In genomic region chr12:39977996-39978590, GRCm38 (mm10) we compare ENCODE assay signal across 16 mouse cellular contexts. TPM values are rescaled to one million over a fixed set of nuclear protein-coding genes. Genes with fewer than 3 reads are reported as not detected.
DNase-seq lines count a peak whose midpoint lies in the region; ATAC-seq and TF ChIP-seq lines count a peak whose summit lies in the region.
"Had no signal": no experiment of that assay in that cellular context is flagged by ENCODE, and none has a peak within 500 bp of the region (broad histone marks: within the 10 kb centered on the region; RNA-seq: fewer than 3 reads in every experiment).

No protein-coding gene starts in this region.

- 0 out of 2 replicates have a peak, but pooled peaks have one; percentile 36 for ATAC-seq in intestine, embryonic 16.5 days
- ATAC-seq in intestine, postnatal 0 days = no peak
- ATAC-seq in liver, embryonic 13.5 days (ENCODE audit: low read depth) = peak; percentile 39; the same call in 1 of the 2 replicates
- no peak for ATAC-seq in kidney, embryonic 14.5 days (ENCODE audit: low FRiP score, low TSS enrichment)
- ATAC-seq: forebrain, postnatal 0 days had no signal

- H3K36me3 ChIP-seq in intestine, embryonic 16.5 days (ENCODE audit: control insufficient read depth, insufficient read depth, low read length) = no peaks in the 10 kb centered on the region
- H3K36me3 ChIP-seq in intestine, postnatal 0 days (ENCODE audit: control insufficient read depth, insufficient read depth) = no peaks in the 10 kb centered on the region
- H3K36me3 ChIP-seq in liver, embryonic 13.5 days = no peaks in the 10 kb centered on the region
- no peaks in the 10 kb centered on the region for H3K36me3 ChIP-seq in kidney, embryonic 14.5 days (ENCODE audit: control insufficient read depth, insufficient read depth, low read length)
- H3K36me3 ChIP-seq: embryonic facial prominence, embryonic 12.5 days; heart, embryonic 12.5 days; hindbrain, embryonic 13.5 days; limb, embryonic 13.5 days had no signal

- H3K9ac ChIP-seq in intestine, embryonic 16.5 days (ENCODE audit: low read depth, low read length) = no peak overlapping the region
- H3K9ac ChIP-seq in intestine, postnatal 0 days (ENCODE audit: low read depth, low read length) = no peak overlapping the region
- H3K9ac ChIP-seq in liver, embryonic 13.5 days = no peak overlapping the region
- no peak overlapping the region for H3K9ac ChIP-seq in kidney, embryonic 14.5 days (ENCODE audit: low read depth, low read length)
- H3K9ac ChIP-seq: embryonic facial prominence, embryonic 12.5 days; forebrain, postnatal 0 days; heart, embryonic 12.5 days; hindbrain, embryonic 13.5 days; limb, embryonic 13.5 days had no signal

- H3K4me1 ChIP-seq in intestine, embryonic 16.5 days (ENCODE audit: control insufficient read depth, insufficient read depth, low read length) = peaks cover 11% of the 10 kb centered on the region
- no peaks in the 10 kb centered on the region for H3K4me1 ChIP-seq in intestine, postnatal 0 days (replicated peaks; ENCODE audit: control insufficient read depth, insufficient read depth, low read length)
- H3K4me1 ChIP-seq in liver, embryonic 13.5 days (replicated peaks) = no peaks in the 10 kb centered on the region
- 0 out of 2 replicates have a peak, but pooled peaks cover 6% of the 10 kb centered on the region for H3K4me1 ChIP-seq in kidney, embryonic 14.5 days (ENCODE audit: control insufficient read depth, insufficient read depth, low read length)

- H3K4me2 ChIP-seq in intestine, embryonic 16.5 days (ENCODE audit: low read depth, low read length) = no peak overlapping the region
- no peak overlapping the region for H3K4me2 ChIP-seq in intestine, postnatal 0 days (replicated peaks; ENCODE audit: low read depth)
- H3K4me2 ChIP-seq in liver, embryonic 13.5 days = no peak overlapping the region
- no peak overlapping the region for H3K4me2 ChIP-seq in kidney, embryonic 14.5 days (replicated peaks; ENCODE audit: low read depth, low read length)
- H3K4me2 ChIP-seq: embryonic facial prominence, embryonic 12.5 days; heart, embryonic 12.5 days; hindbrain, embryonic 13.5 days; limb, embryonic 13.5 days had no signal

- no peak for TF ChIP-seq CTCF in intestine, postnatal 0 days (IDR thresholded peaks at IDR 0.05; ENCODE audit: low read depth)

- no peak overlapping the region for H3K27ac ChIP-seq in intestine, embryonic 16.5 days (ENCODE audit: low read length)
- H3K27ac ChIP-seq in intestine, postnatal 0 days (ENCODE audit: low read depth, low read length) = no peak overlapping the region
- no peak overlapping the region for H3K27ac ChIP-seq in liver, embryonic 13.5 days
- H3K27ac ChIP-seq in kidney, embryonic 14.5 days (ENCODE audit: low read depth, low read length) = no peak overlapping the region
- H3K27ac ChIP-seq: embryonic facial prominence, embryonic 12.5 days; hindbrain, embryonic 13.5 days; limb, embryonic 13.5 days had no signal

- no peaks in the 10 kb centered on the region for H3K9me3 ChIP-seq in intestine, embryonic 16.5 days (ENCODE audit: control insufficient read depth, low read length)
- no peaks in the 10 kb centered on the region for H3K9me3 ChIP-seq in intestine, postnatal 0 days (ENCODE audit: control insufficient read depth)
- no peaks in the 10 kb centered on the region for H3K9me3 ChIP-seq in liver, embryonic 13.5 days (replicated peaks)
- no peaks in the 10 kb centered on the region for H3K9me3 ChIP-seq in kidney, embryonic 14.5 days (ENCODE audit: control insufficient read depth, low read length)
- H3K9me3 ChIP-seq: embryonic facial prominence, embryonic 12.5 days; heart, embryonic 12.5 days; hindbrain, embryonic 13.5 days; limb, embryonic 13.5 days had no signal

- no peak overlapping the region for H3K4me3 ChIP-seq in intestine, embryonic 16.5 days (ENCODE audit: low read length)
- no peak overlapping the region for H3K4me3 ChIP-seq in intestine, postnatal 0 days (ENCODE audit: low read depth, low read length)
- H3K4me3 ChIP-seq in liver, embryonic 13.5 days (replicated peaks) = no peak overlapping the region
- no peak overlapping the region for H3K4me3 ChIP-seq in kidney, embryonic 14.5 days (ENCODE audit: low read length)
- H3K4me3 ChIP-seq: embryonic facial prominence, embryonic 12.5 days; heart, embryonic 12.5 days; hindbrain, embryonic 13.5 days; limb, embryonic 13.5 days had no signal

- H3K27me3 ChIP-seq in intestine, embryonic 16.5 days (replicated peaks; ENCODE audit: control insufficient read depth, insufficient read depth, low read length) = no peaks in the 10 kb centered on the region
- H3K27me3 ChIP-seq in intestine, postnatal 0 days (replicated peaks; ENCODE audit: control insufficient read depth, insufficient read depth, low read length) = no peaks in the 10 kb centered on the region
- H3K27me3 ChIP-seq in liver, embryonic 13.5 days = no peaks in the 10 kb centered on the region
- H3K27me3 ChIP-seq in kidney, embryonic 14.5 days (ENCODE audit: control insufficient read depth, insufficient read depth, low read length) = no peaks in the 10 kb centered on the region
- H3K27me3 ChIP-seq: embryonic facial prominence, embryonic 12.5 days; heart, embryonic 12.5 days; hindbrain, embryonic 13.5 days; limb, embryonic 13.5 days had no signal

- 81% methylated on average over 8 of the region's 8 CpGs for WGBS in intestine, embryonic 16.5 days
- WGBS in intestine, postnatal 0 days = 79% methylated on average over 8 of the region's 8 CpGs
- WGBS in liver, embryonic 13.5 days (ENCODE audit: insufficient replicate concordance) = 67% methylated on average over 8 of the region's 8 CpGs
- 87% methylated on average over 8 of the region's 8 CpGs for WGBS in kidney, embryonic 14.5 days

- DNase-seq in 416B (ENCODE audit: low read depth) = peak; percentile 12
- peak; percentile 14 for DNase-seq in adrenal gland, postnatal 25 days
- no peak for DNase-seq in liver, embryonic 13.5 days
- no peak for DNase-seq in thymus, postnatal 4 days
- DNase-seq: B cell, adult 2 months; cerebellum, adult 9-11 months; forebrain, postnatal 0 days; lung, adult 2 months; thymus, postnatal 14 days had no signal

RNA-seq across cellular contexts. Expression of gene Arl4a, which starts 59.7 kb away (rescaled TPM):
- 75.1 and 75.4 TPM in 2 replicates for polyA plus RNA-seq in intestine, embryonic 16.5 days (2015; fragmentation: Nextera tagmentation; extraction: Ambion mirVana)
- 113 and 115 TPM in 2 replicates for polyA plus RNA-seq in intestine, postnatal 0 days (2015; fragmentation: Nextera tagmentation; extraction: Ambion mirVana)
- 51.2 and 59.3 TPM in 2 replicates for total RNA-seq in adrenal gland, postnatal 25 days (2021)
- polyA plus RNA-seq in liver, embryonic 13.5 days (2015; fragmentation: Nextera tagmentation; extraction: Ambion mirVana) = 90.0 and 92.8 TPM in 2 replicates
- polyA plus RNA-seq in kidney, embryonic 14.5 days (2014; fragmentation: Nextera tagmentation; extraction: Ambion mirVana) = 48.1 and 50.2 TPM in 2 replicates

Comparison
In these comparisons a context has a peak if more than half of its experiments do, and no peak if none do; other contexts are left out.
1. ATAC-seq: peak in intestine, embryonic 16.5 days (single experiment) and liver, embryonic 13.5 days (single experiment); none in intestine, postnatal 0 days (single experiment) and kidney, embryonic 14.5 days (single experiment).
2. DNase-seq: peak in 416B (single experiment) and adrenal gland, postnatal 25 days (single experiment); none in liver, embryonic 13.5 days (single experiment) and thymus, postnatal 4 days (single experiment).